Mouse (Mus musculus) skeletal muscle tissue, adult 2 months (tissue): Measurements from ENCODE around the gene Scn4a.
"Not testable (repeated sequence)": the region's sequence is repeated elsewhere in the genome, so short reads cannot be mapped to it uniquely, and the experiment has no call there.

ENCODE experiments used
- DNase-seq: peaks from one replicate; pipeline ENCODE4 v3.0.0-alpha.2; 2012; ENCODE audit warnings: low read depth, low spot score

Scn4a gene

GRCm38 (mm10) chr11:106353188-106353587, at the start of gene Scn4a:
Scn4a (minus strand) TSS chr11:106353288.
- no peak for DNase-seq

DNA sequence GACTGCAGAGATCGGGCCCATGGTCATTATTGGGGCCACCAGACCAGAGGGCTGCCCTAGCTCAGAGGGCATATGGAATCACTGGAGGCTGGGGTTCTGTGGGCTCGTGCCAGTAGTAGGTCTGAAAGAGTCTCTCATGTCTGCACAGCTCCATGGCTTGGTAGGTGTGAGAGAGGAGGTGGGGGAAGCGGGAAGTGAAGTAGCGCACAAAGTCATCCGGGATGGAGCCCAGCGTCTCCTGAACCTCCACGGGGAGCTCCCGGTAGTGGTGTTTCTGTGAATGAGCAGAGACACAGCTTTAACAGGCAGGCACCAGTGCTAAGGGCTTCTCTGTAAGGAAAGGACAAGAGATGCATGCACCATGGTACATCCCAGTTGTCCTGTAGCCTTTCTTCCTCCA, 45.4 kb upstream of the Scn4a start:
- DNase-seq = no peak

GRCm38 (mm10) chr11:106397656-106398055, 44.6 kb upstream of the Scn4a start:
- DNase-seq = no peak

- not testable (repeated sequence) for DNase-seq
Observed at GRCm38 (mm10) chr11:106394055-106394454, 41.0 kb upstream of the Scn4a start.

- no peak for DNase-seq
Observed at GRCm38 (mm10) chr11:106393331-106393616, 40.2 kb upstream of the Scn4a start.

DNA sequence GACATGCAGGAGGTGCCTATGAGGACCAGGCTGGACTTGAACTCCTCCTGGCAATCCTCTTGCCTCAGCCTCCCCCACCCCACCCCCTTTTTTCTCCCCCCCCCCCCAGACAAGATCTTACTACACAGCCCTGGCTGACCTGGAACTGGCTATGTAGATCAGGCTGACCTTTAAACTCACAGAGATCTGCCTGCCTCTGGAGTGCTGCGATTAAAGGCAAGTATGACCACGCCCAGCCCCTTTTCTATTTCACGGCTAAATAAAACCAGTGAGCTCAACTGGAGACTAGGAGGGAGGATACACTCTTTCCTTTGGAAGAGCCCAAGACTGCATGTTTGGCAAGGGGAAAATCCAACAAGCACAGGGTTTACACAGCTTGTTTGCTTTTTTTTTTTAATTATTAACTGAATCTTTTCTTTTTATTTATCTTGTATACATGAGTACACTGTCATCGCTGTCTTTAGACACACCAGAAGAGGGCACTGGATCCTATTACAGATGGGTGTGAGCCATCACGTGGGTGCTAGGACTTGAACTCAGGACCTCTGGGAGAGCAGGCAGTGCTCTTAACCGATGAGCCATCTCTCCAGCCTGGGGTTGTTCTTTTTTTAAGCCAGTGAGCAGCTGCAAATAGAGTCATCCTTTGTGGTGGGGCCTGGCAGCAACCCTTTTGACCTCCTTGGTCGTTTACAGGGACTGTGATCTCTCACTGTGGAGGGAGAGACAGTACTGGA, 39.7 kb upstream of the Scn4a start:
- DNase-seq = no peak

- peak; percentile 81 for DNase-seq
Observed at GRCm38 (mm10) chr11:106391546-106392188, 38.6 kb upstream of the Scn4a start.

DNA sequence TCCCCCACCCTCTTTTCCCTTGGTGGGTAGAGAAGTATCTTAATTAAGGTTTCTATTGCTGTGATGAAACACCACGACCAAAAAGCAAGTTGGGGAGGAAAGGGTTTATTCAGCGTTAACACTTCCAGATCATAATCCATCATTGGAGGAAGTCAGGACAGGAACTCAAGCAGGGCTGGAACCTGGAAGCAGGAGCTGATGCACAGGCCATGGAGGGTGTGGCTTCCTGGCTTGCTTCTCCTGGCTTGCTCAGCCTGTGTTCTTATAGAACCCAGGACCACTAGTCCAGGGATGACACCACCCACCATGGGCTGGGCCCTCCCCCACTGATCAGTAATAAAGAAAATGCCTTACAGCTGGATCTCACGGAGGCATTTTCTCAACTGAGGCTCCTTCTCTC, 37.7 kb upstream of the Scn4a start:
- no peak for DNase-seq

DNA sequence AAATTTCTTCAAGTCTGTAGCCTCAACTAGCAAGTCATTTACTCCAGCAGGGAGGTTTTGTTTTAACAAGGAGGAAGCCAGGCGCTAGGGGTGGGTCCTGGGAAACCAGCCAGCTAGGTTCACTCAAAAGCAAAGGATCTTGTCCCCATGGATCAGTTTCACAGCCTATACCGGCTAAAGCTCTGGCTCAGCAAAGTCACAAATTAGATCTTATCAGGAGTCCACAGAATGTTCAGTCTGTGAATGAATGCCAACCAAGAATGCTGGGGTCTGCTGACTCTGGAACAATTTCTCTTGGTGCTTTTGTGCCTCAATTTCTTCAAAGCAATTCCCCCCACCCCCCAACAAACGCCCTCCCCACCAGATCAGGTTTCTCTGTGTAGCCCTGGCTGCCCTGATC, 36.5 kb upstream of the Scn4a start:
- no peak for DNase-seq

DNA sequence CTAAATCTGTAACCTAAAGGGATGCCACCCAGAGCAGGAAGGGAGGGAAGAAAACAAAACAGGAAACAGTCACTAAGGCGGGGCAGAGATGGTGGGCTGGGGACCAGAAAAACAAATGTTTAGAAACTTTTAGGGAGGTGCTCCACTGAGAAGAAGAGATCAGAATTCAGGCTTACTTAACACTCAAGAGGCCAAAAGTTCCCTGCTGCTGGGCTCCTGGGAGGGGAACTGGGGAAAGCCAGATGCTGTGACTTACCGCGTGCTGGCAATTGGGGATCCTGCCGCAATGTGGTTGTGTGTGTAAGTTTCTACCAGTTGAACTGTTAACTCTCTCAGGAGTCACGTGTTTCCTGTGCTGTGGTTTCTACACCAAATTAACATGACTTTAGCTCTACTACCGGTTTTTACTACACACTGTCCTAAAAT, 34.7 kb upstream of the Scn4a start, which contains the start of gene Icam2:
Gene Icam2, minus strand, starts transcription at position 285 of the 426 bp plus-strand sequence.
- no peak for DNase-seq

GRCm38 (mm10) chr11:106387020-106387419, 33.9 kb upstream of the Scn4a start:
- DNase-seq = no peak

DNA sequence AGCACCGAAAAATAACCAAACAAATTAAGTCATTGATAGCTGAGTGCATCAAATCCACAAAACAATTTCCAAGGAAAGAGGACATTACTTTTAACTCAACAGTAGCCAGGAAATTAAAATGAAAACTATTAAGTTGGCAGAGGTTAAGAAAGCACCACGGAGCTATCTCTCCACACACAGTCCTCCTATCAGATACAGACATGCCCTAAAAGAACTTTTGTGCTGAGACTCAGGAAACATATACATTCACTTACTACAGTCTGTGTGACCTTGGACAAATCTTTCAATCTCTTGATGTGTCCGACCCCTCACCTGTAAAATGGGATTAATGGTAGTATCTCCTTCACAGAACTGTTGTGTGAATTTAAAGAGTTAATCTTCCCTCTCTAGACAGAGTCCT, 33.3 kb upstream of the Scn4a start:
- no peak for DNase-seq

DNA sequence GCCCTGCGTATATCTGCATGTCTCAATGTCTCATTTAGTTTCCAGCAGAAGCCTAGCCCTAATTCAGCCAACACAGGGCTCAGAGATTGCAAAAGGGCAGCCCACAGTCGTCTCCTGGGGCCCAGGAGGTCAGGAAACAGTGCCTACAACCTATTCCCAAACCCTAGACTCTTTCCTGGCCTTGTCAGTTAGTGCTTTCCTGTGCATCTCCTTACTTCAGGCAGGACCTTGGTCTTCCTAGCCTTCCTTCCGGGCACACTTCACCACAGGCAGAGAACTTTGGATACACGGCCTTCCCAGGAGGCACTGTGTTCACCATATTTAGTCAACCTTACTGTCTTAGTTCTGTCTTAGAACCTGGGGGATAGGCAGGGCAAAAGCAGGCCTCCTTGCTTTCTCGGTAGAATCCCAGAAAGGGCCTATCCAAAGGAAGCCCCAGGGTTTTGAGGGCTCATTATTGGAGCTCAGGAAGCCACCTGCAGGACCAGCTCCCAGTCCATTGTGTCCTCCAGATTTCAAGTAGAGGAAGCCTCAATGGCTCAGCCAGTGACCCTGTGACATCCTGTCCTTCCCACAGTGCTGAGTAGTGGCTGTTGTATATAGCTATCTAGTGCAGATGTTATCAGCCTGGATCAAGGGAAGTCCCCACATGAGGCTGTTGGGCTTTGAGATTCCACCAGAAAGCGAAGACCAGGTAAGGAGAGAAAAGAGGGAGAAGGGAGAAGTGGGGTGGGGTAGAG, 30.1 kb upstream of the Scn4a start:
- DNase-seq = no peak

DNA sequence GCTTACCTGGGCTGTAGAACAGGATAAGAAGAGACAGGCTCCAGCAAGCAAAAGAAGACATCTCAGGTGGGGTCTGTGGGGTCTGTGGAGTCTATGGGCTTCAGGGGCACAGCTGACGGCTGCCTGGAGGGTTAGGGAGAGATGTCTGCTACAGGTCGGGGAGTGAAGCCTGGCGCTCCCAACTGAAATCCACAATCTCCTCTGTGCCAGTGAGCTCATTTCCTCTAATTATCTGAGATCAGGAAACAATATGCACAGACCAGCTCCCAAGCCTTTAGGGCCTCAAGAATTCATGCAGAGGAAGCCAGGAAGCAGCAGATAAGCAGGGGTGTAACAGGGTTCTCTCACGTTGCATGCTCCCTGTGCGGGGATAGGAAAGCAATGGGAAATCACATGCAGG, 29.3 kb upstream of the Scn4a start:
- DNase-seq = no peak

DNA sequence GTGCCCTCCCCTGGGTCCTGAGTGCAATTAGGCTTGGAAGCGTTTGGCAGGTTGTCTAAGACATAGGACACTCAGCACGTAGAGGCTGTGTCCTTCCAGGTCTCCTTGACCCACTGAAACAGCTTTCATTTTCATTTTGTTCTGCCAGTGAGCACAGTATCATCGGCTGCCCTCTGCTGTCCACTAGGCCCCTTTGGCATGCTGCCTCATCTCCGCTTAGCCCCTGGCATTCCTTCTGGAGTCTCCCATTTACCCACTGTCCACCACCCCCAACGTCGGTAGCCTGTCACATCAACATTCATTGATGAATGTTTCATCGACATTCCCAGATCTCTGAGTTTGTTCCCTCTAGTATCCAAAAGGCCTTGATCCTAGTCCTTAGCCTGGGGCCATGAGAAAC, 28.8 kb upstream of the Scn4a start:
- DNase-seq = no peak

DNA sequence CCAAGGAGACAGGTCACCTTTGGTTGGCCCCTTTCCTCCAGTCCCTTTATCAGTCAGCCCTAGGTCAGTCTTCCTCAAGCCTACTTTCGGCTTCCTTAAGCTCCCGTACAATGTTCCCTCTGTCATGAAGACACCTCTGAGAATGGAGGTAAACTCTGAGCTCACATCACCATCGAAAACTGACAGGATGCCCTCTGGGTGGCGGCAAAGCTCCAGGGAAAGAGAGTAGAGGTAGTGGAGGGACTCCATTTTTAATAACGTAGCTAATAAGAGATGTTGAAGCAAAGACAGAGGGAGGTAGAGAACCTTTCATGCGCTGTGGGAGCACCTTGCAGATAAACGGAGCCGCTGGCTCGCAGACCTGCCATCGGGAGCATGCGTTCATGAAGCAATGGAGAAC, 27.9 kb upstream of the Scn4a start:
- DNase-seq = no peak

- DNase-seq = no peak
Observed at GRCm38 (mm10) chr11:106374979-106375378, 21.9 kb upstream of the Scn4a start.

DNA sequence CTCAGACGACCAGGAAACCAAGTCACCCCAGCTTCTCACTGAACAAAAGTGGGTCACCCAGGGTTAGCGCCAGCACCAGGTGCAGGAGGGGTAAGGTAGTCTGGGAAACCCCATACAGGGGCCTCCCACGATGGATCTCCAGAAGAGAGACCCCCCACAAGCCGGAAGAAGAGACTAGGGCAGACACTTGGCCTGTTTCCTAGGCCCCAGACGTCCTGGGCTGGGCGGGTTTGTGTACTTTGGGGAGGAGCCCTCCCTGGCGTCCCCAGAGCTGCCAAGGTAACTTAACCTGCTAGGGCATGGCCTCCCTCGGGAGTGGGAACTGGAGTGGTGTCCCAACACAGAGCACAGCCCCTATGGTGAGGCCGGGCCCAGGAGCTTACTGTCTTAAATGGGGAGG, 21.5 kb upstream of the Scn4a start:
- DNase-seq = no peak

GRCm38 (mm10) chr11:106373998-106374397, 20.9 kb upstream of the Scn4a start:
- DNase-seq = no peak

DNA sequence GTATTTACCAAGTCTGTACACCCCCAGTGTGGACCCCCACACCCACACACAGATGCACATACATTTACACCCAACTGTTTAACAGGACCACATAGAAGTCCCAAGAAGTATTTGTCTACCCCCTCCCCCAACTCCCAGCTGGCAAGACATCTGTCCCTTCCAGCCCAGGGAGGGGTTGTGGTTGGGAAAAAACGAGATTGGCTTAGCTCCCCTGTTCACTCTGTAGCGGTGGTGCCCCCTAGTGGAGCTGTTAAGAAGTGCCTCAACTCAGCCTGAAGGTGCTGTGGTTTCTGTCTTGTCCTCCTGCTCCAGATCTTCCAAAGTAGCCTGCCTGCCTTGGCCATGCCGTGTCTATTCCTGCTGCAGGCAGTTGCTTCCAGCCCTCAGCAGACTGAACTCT, 13.2 kb upstream of the Scn4a start:
- peak; percentile 92 for DNase-seq

DNA sequence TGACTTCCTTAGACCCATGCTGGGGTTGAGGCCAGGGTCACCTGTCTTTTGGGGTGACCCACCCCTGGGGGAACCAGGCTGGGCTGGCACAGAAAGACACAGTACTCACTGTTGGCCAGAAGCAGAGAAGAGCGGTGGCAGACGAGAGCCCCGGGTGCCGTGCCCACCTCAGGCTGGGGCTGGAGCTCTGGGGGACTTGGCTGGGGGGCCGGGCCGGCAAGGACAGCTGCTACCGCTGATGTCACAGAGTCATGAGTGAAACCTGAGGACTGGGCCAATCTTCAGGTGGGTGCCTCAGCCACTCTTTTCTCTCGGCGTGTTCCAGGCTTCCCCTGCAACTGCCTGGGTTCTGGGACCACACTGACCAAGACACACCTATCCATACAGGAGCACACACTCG, 12.3 kb upstream of the Scn4a start, which contains the start of gene Prr29:
Gene Prr29, plus strand, starts transcription at position 107 of the 400 bp plus-strand sequence.
- DNase-seq = peak; percentile 86

- peak; percentile 85 for DNase-seq
Observed at GRCm38 (mm10) chr11:106364712-106365111, 11.6 kb upstream of the Scn4a start.

GRCm38 (mm10) chr11:106359350-106359749, 6.3 kb upstream of the Scn4a start:
- no peak for DNase-seq
